Mouse (Mus musculus): Measurements from ENCODE around the gene Tex30. TPM values are rescaled to one million over a fixed set of nuclear protein-coding genes. Genes with fewer than 3 reads are reported as not detected.
"Not testable (repeated sequence)": the region's sequence is repeated elsewhere in the genome, so short reads cannot be mapped to it uniquely, and the experiment has no call there.

Tex30 gene
- total RNA-seq, 2 experiments from 2014 or later = 6.8 to 13.1 TPM

- not testable (repeated sequence) for DNase-seq (ENCODE audit: low spot score in 2 of 2)
These were observed 56.6 kb downstream of the Tex30 start for GRCm38 (mm10) chr1:44045689-44046088.

- no peak for DNase-seq (ENCODE audit: low spot score in 2 of 2)
These were observed 59.7 kb downstream of the Tex30 start for GRCm38 (mm10) chr1:44042555-44042915.

GRCm38 (mm10) chr1:44041797-44042554 lies 60.3 kb downstream of the Tex30 start:
- DNase-seq (ENCODE audit: low spot score in 2 of 2) = peak; percentile 67 to 69

Other genes with a start within 250 kb of the Tex30 start
- gene Tpp2, start 168.8 kb downstream of the Tex30 start, total RNA-seq (2021) = 10 to 100 TPM; 55.9 to 59.9 TPM
- gene Mettl21c, start 82.4 kb downstream of the Tex30 start, total RNA-seq (2021) = under 1 TPM; 0.49 to 0.50 TPM
- gene Gm8251, start 40.5 kb downstream of the Tex30 start, total RNA-seq (2021) = not detected
- gene Kdelc1, start 16.4 kb upstream of the Tex30 start, total RNA-seq (2021) = 10 to 100 TPM; 11.6 to 13.1 TPM
- gene Bivm, start 16.5 kb upstream of the Tex30 start, total RNA-seq (2021) = 10 to 100 TPM; 37.3 to 41.6 TPM
- gene Ercc5, start 45.3 kb upstream of the Tex30 start, total RNA-seq (2021) = 10 to 100 TPM; 22.2 to 25.3 TPM
- gene Mettl21e, start 116.5 kb upstream of the Tex30 start, total RNA-seq (2021) = not detected